Mouse (Mus musculus) liver, embryonic 12.5 days (tissue): ENCODE data around the gene Clic3. TPM values are rescaled to one million over a fixed set of nuclear protein-coding genes. Genes with fewer than 3 reads are reported as not detected.
A peak's percentile ranks its signal among the peaks of the same experiment; 100 is the strongest.

ENCODE experiments used
- ATAC-seq: fragments of 200-750 bp; cut with Nextera tagmentation; 2 replicates; pipeline ENCODE4 v1.8.0; 2017; ENCODE audit warnings: moderate number of reproducible peaks, mild to moderate bottlenecking, moderate library complexity
- H3K27ac ChIP-seq: fragments of 300-500 bp; sonication (generic); 2 replicates; pipeline ENCODE4 v1.5.1; 2016; ENCODE audit warnings: mild to moderate bottlenecking
- H3K27me3 ChIP-seq: fragments of 300-500 bp; sonication (generic); replicated peaks from 2 replicates; pipeline ENCODE4 v1.6.1; 2016; ENCODE audit warnings: mild to moderate bottlenecking, moderate library complexity
- H3K36me3 ChIP-seq: fragments of 300-500 bp; sonication (generic); 2 replicates; pipeline ENCODE4 v1.6.1; 2016; ENCODE audit warnings: mild to moderate bottlenecking, moderate library complexity
- H3K4me1 ChIP-seq: fragments of 300-500 bp; sonication (generic); 2 replicates; pipeline ENCODE4 v1.6.1; 2016
- H3K4me2 ChIP-seq: fragments of 300-500 bp; sonication (generic); 2 replicates; pipeline ENCODE4 v1.6.1; 2016; ENCODE audit warnings: mild to moderate bottlenecking, moderate library complexity
- H3K4me3 ChIP-seq: fragments of 300-500 bp; sonication (generic); 2 replicates; pipeline ENCODE4 v1.5.1; 2016; ENCODE audit warnings: mild to moderate bottlenecking, moderate library complexity
- H3K9ac ChIP-seq: fragments of 300-500 bp; sonication (generic); 2 replicates; pipeline ENCODE4 v1.6.1; 2016; ENCODE audit warnings: mild to moderate bottlenecking, moderate library complexity
- H3K9me3 ChIP-seq: fragments of 300-500 bp; sonication (generic); replicated peaks from 2 replicates; pipeline ENCODE4 v1.6.1; 2016; ENCODE audit warnings: mild to moderate bottlenecking, moderate library complexity
- WGBS: fragments of 180-500 bp; shearing (Covaris S2); methylation state at CpG from one replicate; pipeline ENCODE4 v1.1.7; 2016; ENCODE audit not compliant: insufficient replicate concordance; 5-methylcytosine and 5-hydroxymethylcytosine counted together
- polyA plus RNA-seq: library from polyadenylated mRNA; unstranded; fragments of >200 nt; fragmentation: Nextera tagmentation; extraction: Ambion mirVana; gene quantifications from 2 replicates; pipeline ENCODE4 v1.2.1, GENCODE M21; 2016

The Clic3 gene
- polyA plus RNA-seq, 1 experiment from 2014 or later: 0.45 TPM

- Histone ChIP-seq H3K4me2 (no peak overlapping the region), H3K36me3 (no peaks in the 10 kb centered on the region), H3K9ac (no peak overlapping the region), H3K9me3 (no peaks in the 10 kb centered on the region), H3K4me3 (no peak overlapping the region), H3K27me3 (no peaks in the 10 kb centered on the region), H3K27ac (no peak overlapping the region), H3K4me1 (peaks cover 13% of the 10 kb centered on the region)
- no peak for ATAC-seq
- 44% methylated on average over 1 of the region's 1 CpGs for whole genome bisulfite sequencing
These were observed 3.7 kb upstream of the Clic3 start for GRCm38 (mm10) chr2:25452951-25453350.

DNA sequence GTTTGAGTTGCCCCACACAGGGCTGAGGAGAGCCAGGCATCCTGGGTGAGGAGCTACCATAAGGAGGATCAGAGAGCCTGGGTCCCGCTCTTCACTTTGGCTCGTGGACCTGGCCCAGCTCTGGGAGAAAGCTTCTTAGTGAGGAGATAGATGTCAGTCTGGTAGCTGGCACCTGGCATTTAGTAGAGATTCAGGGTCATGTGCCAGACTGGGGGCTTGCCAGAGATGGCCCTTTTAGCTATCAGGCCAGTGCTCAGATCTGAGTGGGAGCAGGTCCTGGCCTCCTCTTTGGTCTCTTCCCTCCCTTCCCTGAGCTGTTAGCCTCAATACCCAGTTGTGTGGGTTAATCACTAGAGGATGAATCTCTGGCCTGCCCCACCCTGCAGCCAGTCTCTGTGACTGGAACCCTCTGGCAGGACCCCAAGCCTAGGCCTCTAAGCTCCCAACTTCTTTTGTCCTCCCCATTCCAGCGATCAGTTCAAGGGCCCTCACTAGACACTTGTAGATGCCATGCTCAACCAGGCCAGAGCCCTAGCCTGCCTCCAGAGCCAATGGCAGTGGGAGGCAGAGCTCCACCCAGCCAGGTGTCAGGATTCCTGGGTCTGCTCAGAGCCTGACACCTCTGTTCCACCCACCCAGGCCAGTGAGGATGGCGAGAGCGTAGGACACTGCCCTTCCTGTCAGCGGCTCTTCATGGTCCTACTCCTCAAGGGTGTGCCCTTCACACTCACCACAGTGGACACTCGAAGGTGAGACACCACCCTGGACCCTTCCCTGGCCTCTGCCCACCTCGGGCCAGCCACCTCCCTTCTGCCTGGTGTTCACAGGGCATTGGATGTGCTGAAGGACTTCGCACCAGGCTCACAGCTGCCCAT lies 621 bp downstream of the Clic3 start:
- Histone ChIP-seq H3K27me3 (no peaks in the 10 kb centered on the region), H3K4me3 (no peak overlapping the region), H3K36me3 (peaks cover 6% of the 10 kb centered on the region; the same call in 1 of the 2 replicates), H3K9ac (no peak overlapping the region), H3K27ac (no peak overlapping the region), H3K4me2 (no peak overlapping the region), H3K4me1 (peaks cover 39% of the 10 kb centered on the region), H3K9me3 (no peaks in the 10 kb centered on the region)
- WGBS: 77% methylated on average over 9 of the region's 9 CpGs
- ATAC-seq: no peak

DNA sequence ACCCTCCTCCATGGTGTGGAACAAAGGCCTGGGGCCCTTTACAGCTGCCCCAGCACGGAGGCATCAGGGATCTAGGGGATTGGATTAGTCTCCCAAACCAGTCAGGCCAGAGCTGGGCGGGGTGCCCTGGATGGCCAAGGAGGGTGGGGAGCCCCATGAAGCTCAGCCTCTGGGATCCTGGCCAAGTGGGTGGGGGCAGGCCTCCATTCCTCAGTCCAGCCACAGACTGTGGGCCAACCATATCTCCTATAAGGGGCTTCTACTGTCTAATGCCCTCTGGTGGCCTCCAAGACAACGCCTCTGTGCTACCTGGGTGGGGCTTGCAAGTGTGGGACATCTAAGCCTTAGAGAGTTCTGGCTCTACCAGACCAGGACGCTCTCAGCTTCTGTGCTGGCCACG lies 2.3 kb downstream of the Clic3 start:
- no peak overlapping the region for H3K9ac ChIP-seq
- peaks cover 39% of the 10 kb centered on the region for H3K4me1 ChIP-seq
- no peak overlapping the region for H3K4me3 ChIP-seq
- H3K27ac ChIP-seq: no peak overlapping the region
- no peaks in the 10 kb centered on the region for H3K27me3 ChIP-seq
- no peak for ATAC-seq
- no peak overlapping the region for H3K4me2 ChIP-seq
- 73% methylated on average over 5 of the region's 5 CpGs for WGBS
- no peaks in the 10 kb centered on the region for H3K9me3 ChIP-seq
- H3K36me3 ChIP-seq: peaks cover 6% of the 10 kb centered on the region; the same call in 1 of the 2 replicates

GRCm38 (mm10) chr2:25460135-25460534 lies 3.5 kb downstream of the Clic3 start:
- Histone ChIP-seq H3K4me1 (peaks cover 40% of the 10 kb centered on the region), H3K36me3 (peaks cover 6% of the 10 kb centered on the region; the same call in 1 of the 2 replicates), H3K27ac (peak overlapping the region; percentile 90), H3K27me3 (no peaks in the 10 kb centered on the region), H3K4me2 (peak overlapping the region; percentile 96), H3K4me3 (peak overlapping the region; percentile 79), H3K9me3 (no peaks in the 10 kb centered on the region), H3K9ac (peak overlapping the region; percentile 84)
- no peak for ATAC-seq
- 28% methylated on average over 5 of the region's 5 CpGs for WGBS

GRCm38 (mm10) chr2:25460551-25461309 lies 4.1 kb downstream of the Clic3 start, which contains the start of gene Paxx:
Gene Paxx (minus strand): TSS chr2:25461094.
- Histone ChIP-seq H3K4me3 (peak within 1 kb of the TSS; percentile 79), H3K27me3 (no peaks in the 10 kb centered on the region), H3K27ac (peak within 1 kb of the TSS; percentile 90), H3K4me2 (peak within 1 kb of the TSS; percentile 96), H3K9me3 (no peaks in the 10 kb centered on the region), H3K9ac (peak within 1 kb of the TSS; percentile 84), H3K4me1 (peaks cover 46% of the 10 kb centered on the region), H3K36me3 (peaks cover 6% of the 10 kb centered on the region; the same call in 1 of the 2 replicates)
- ATAC-seq: peak; percentile 87
- under 1% methylated on average over 48 of the region's 48 CpGs for whole genome bisulfite sequencing

GRCm38 (mm10) chr2:25461407-25461806 lies 4.8 kb downstream of the Clic3 start:
- peak overlapping the region; percentile 45; the same call in 1 of the 2 replicates for H3K9ac ChIP-seq
- no peaks in the 10 kb centered on the region for H3K9me3 ChIP-seq
- H3K36me3 ChIP-seq: peaks cover 6% of the 10 kb centered on the region; the same call in 1 of the 2 replicates
- 10% methylated on average over 3 of the region's 3 CpGs for WGBS
- H3K4me3 ChIP-seq: peak overlapping the region; percentile 79
- H3K27me3 ChIP-seq: no peaks in the 10 kb centered on the region
- peaks cover 44% of the 10 kb centered on the region for H3K4me1 ChIP-seq
- no peak for ATAC-seq
- H3K27ac ChIP-seq: peak overlapping the region; percentile 90
- H3K4me2 ChIP-seq: peak overlapping the region; percentile 96

DNA sequence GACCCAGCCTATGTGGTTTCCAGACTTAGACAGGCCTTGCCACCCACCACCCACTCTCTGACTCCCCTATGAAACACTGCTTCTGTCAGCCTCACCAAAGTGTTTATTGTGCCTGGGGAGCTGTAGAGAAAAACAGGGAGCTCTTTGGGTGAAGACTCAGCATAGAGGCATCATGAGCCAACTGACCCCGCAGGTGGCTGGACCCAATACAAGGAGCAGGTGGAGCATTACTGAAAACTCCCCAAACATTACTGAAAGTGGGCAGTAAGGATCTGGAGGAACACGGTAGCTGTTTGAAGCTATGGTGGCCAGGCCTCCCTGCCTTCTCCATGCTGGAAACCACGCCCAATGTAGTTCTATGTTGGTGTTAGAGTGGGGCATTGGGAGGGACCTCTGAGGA lies 7.0 kb downstream of the Clic3 start:
- no peak overlapping the region for H3K4me2 ChIP-seq
- no peak overlapping the region for H3K9ac ChIP-seq
- 81% methylated on average over 3 of the region's 3 CpGs for WGBS
- H3K9me3 ChIP-seq: no peaks in the 10 kb centered on the region
- ATAC-seq: no peak
- H3K4me3 ChIP-seq: no peak overlapping the region
- H3K4me1 ChIP-seq: peaks cover 35% of the 10 kb centered on the region
- 0 out of 2 replicates have a peak, but pooled peaks cover 3% of the 10 kb centered on the region for H3K27me3 ChIP-seq
- H3K27ac ChIP-seq: no peak overlapping the region
- peaks cover under 1% of the 10 kb centered on the region; the same call in 1 of the 2 replicates for H3K36me3 ChIP-seq

GRCm38 (mm10) chr2:25465256-25465655 lies 8.6 kb downstream of the Clic3 start:
- Histone ChIP-seq H3K4me3 (no peak overlapping the region), H3K27ac (peak overlapping the region; percentile 21; the same call in 1 of the 2 replicates), H3K9ac (no peak overlapping the region)

DNA sequence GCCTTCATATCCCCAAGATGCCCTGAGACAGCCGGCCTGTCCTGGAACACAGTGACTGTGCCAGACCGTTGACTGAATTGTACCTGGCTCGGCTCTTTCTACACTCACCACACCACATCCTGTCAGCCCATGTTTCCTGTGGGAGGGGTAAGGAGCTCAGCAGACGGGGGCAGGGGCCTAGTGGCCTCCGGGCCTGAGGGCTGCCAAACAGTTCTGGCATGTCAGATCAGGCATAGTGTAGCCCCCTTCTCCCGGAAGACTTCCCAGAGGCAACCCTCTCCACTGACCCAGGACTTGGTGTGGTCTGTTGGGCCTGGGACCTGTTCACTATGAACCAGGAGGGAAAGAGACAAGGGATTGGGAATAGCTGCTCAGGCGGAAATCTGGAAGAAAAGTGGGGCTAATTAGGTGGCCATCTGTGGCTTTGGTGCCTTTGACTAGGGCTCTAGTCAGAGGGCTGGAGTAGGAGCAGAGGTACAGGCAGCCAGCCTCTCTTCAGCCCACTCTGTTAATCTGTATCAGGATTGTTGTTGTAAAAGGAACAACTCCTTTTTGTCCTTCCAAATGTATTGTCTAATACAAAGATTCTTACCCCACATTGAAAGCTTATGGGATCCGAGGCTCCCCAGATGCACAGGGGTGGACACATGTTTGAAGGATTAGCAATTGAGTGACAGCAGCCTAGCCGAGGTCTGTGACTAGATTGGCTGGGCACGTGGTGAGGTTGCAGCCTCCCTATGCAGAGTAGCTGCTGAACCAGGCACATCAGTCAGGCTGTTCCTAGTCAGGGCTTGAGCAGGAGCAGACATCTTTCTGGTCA lies 9.4 kb downstream of the Clic3 start:
- H3K27me3 ChIP-seq: 0 out of 2 replicates have a peak, but pooled peaks cover 14% of the 10 kb centered on the region
- no peak for ATAC-seq
- H3K4me3 ChIP-seq: no peak overlapping the region
- WGBS: 21% methylated on average over 10 of the region's 10 CpGs
- no peaks in the 10 kb centered on the region for H3K36me3 ChIP-seq
- H3K4me2 ChIP-seq: no peak overlapping the region
- H3K27ac ChIP-seq: peak overlapping the region; percentile 12; the same call in 1 of the 2 replicates
- no peaks in the 10 kb centered on the region for H3K9me3 ChIP-seq
- peaks cover 16% of the 10 kb centered on the region for H3K4me1 ChIP-seq
- H3K9ac ChIP-seq: no peak overlapping the region

More at GRCm38 (mm10) chr2:25465256-25465655, 8.6 kb downstream of the Clic3 start:
- 50% methylated on average over 2 of the region's 2 CpGs for WGBS
- H3K27me3 ChIP-seq: 0 out of 2 replicates have a peak, but pooled peaks cover 14% of the 10 kb centered on the region
- H3K4me2 ChIP-seq: no peak overlapping the region
- no peaks in the 10 kb centered on the region for H3K36me3 ChIP-seq
- H3K9me3 ChIP-seq: no peaks in the 10 kb centered on the region
- peaks cover 20% of the 10 kb centered on the region for H3K4me1 ChIP-seq
- no peak for ATAC-seq

- no peak for ATAC-seq
- Histone ChIP-seq H3K4me1 (peaks cover 10% of the 10 kb centered on the region), H3K4me3 (no peak overlapping the region), H3K27ac (no peak overlapping the region), H3K36me3 (no peaks in the 10 kb centered on the region), H3K27me3 (0 out of 2 replicates have a peak, but pooled peaks cover 14% of the 10 kb centered on the region), H3K4me2 (no peak overlapping the region), H3K9ac (no peak overlapping the region), H3K9me3 (no peaks in the 10 kb centered on the region)
- 59% methylated on average over 14 of the region's 14 CpGs for WGBS
These were observed 11.1 kb downstream of the Clic3 start for GRCm38 (mm10) chr2:25467606-25468303.
